Comparison of ENCODE assay signal across 21 mouse cellular contexts in genomic region chr7:29265636-29266035, GRCm38 (mm10). TPM values are rescaled to one million over a fixed set of nuclear protein-coding genes. Genes with fewer than 3 reads are reported as not detected.
A peak's percentile ranks its signal among the peaks of the same experiment; 100 is the strongest.
DNase-seq lines count a peak whose midpoint lies in the region; ATAC-seq and TF ChIP-seq lines count a peak whose summit lies in the region.
"Had no signal": no experiment of that assay in that cellular context is flagged by ENCODE, and none has a peak within 500 bp of the region (broad histone marks: within the 10 kb centered on the region; RNA-seq: fewer than 3 reads in every experiment).

No protein-coding gene starts in this region.

- no peaks in the 10 kb centered on the region for H3K27me3 ChIP-seq in kidney, adult 2 months (replicated peaks; ENCODE audit: control insufficient read depth, insufficient read depth, low read length)
- H3K27me3 ChIP-seq in kidney, postnatal 0 days (ENCODE audit: insufficient read depth, low read length) = no peaks in the 10 kb centered on the region
- H3K27me3 ChIP-seq in small intestine, adult 2 months (ENCODE audit: control insufficient read depth, insufficient read depth, low read length) = no peaks in the 10 kb centered on the region
- H3K27me3 ChIP-seq: embryonic facial prominence, embryonic 12.5 days; forebrain, embryonic 15.5 days; heart, embryonic 15.5 days; hindbrain, embryonic 13.5 days had no signal

- TF ChIP-seq POLR2A in kidney, adult 2 months (IDR thresholded peaks at IDR 0.05; ENCODE audit: low read depth, low read length) = no peak
- TF ChIP-seq POLR2A in small intestine, adult 2 months (IDR thresholded peaks at IDR 0.05; ENCODE audit: low read depth, low read length) = no peak

- 47% methylated on average over 7 of the region's 7 CpGs for WGBS in kidney, adult 2 months
- 44% methylated on average over 7 of the region's 7 CpGs for WGBS in kidney, postnatal 0 days
- WGBS in small intestine, adult 2 months = 62% methylated on average over 7 of the region's 7 CpGs

- TF ChIP-seq CTCF in kidney, adult 2 months (conservative IDR thresholded peaks at IDR 0.05; ENCODE audit: insufficient read depth, insufficient read length, low read depth, low read length) = no peak
- no peak for TF ChIP-seq CTCF in kidney, postnatal 0 days (IDR thresholded peaks at IDR 0.05; ENCODE audit: low read depth)
- TF ChIP-seq CTCF in small intestine, adult 2 months (IDR thresholded peaks at IDR 0.05; ENCODE audit: extremely low read depth, insufficient read length, insufficient replicate concordance, low read depth, low read length) = no peak

- peak; percentile 40; the same call in 1 of the 2 replicates for ATAC-seq in kidney, postnatal 0 days (replicated peaks; ENCODE audit: low FRiP score, low read depth)
- ATAC-seq: CD4-positive, CD25-positive, alpha-beta regulatory T cell, adult 4 months; forebrain, embryonic 15.5 days had no signal

- H3K4me3 ChIP-seq in kidney, adult 2 months (ENCODE audit: insufficient read depth, low read depth, low read length) = no peak overlapping the region
- H3K4me3 ChIP-seq in kidney, postnatal 0 days (replicated peaks; ENCODE audit: low read depth, low read length) = no peak overlapping the region
- no peak overlapping the region for H3K4me3 ChIP-seq in small intestine, adult 2 months (ENCODE audit: low read depth, low read length)
- H3K4me3 ChIP-seq: embryonic facial prominence, embryonic 12.5 days; forebrain, embryonic 15.5 days; heart, embryonic 10.5 days; heart, embryonic 15.5 days; hindbrain, embryonic 13.5 days had no signal

- H3K36me3 ChIP-seq in kidney, adult 2 months (ENCODE audit: control insufficient read depth, insufficient read depth, low read length) = no peaks in the 10 kb centered on the region
- no peaks in the 10 kb centered on the region for H3K36me3 ChIP-seq in kidney, postnatal 0 days (ENCODE audit: insufficient read depth, low read length)
- peaks cover 23% of the 10 kb centered on the region for H3K36me3 ChIP-seq in small intestine, adult 2 months (ENCODE audit: control insufficient read depth, insufficient read depth, low read length)
- H3K36me3 ChIP-seq: embryonic facial prominence, embryonic 12.5 days; forebrain, embryonic 15.5 days; heart, embryonic 10.5 days; heart, embryonic 15.5 days; hindbrain, embryonic 13.5 days had no signal

- DNase-seq in kidney, adult 2 months = peak; percentile 33
- no peak for DNase-seq in kidney, adult 9 months
- DNase-seq in kidney, postnatal 0 days (ENCODE audit: low spot score) = peak; percentile 22
- no peak for DNase-seq in kidney, postnatal 4 days
- no peak for DNase-seq in ovary, postnatal 10 days (ENCODE audit: low spot score)
- DNase-seq: adrenal gland, postnatal 10 days; B cell, adult 2 months; cerebellum, adult 11 months; cerebellum, adult 8-10 months; cerebellum, postnatal 14 days; gastrocnemius, postnatal 36 days; heart, adult 11 months; heart, postnatal 14 days had no signal

- peak overlapping the region; percentile 72 for H3K27ac ChIP-seq in kidney, adult 2 months (ENCODE audit: insufficient read depth, low read depth, low read length)
- H3K27ac ChIP-seq in kidney, postnatal 0 days = peak overlapping the region; percentile 70
- H3K27ac ChIP-seq in small intestine, adult 2 months (ENCODE audit: insufficient read depth, low read depth, low read length) = peak overlapping the region; percentile 10
- H3K27ac ChIP-seq: embryonic facial prominence, embryonic 12.5 days; forebrain, embryonic 15.5 days; heart, embryonic 10.5 days; heart, embryonic 15.5 days; hindbrain, embryonic 13.5 days had no signal

- H3K4me2 ChIP-seq in kidney, postnatal 0 days (ENCODE audit: low read length) = no peak overlapping the region
- H3K4me2 ChIP-seq: embryonic facial prominence, embryonic 12.5 days; forebrain, embryonic 15.5 days; heart, embryonic 15.5 days; hindbrain, embryonic 13.5 days had no signal

- peaks cover 50% of the 10 kb centered on the region for H3K4me1 ChIP-seq in kidney, adult 2 months (ENCODE audit: control insufficient read depth, insufficient read depth, low read length)
- H3K4me1 ChIP-seq in kidney, postnatal 0 days (replicated peaks; ENCODE audit: insufficient read depth, low read length) = 0 out of 2 replicates have a peak, but pooled peaks cover 5% of the 10 kb centered on the region
- peaks cover 43% of the 10 kb centered on the region for H3K4me1 ChIP-seq in small intestine, adult 2 months (ENCODE audit: control insufficient read depth, insufficient read depth, insufficient read length, low read length)
- H3K4me1 ChIP-seq: forebrain, embryonic 15.5 days; hindbrain, embryonic 13.5 days had no signal

- H3K9me3 ChIP-seq in kidney, postnatal 0 days (replicated peaks; ENCODE audit: low read length) = no peaks in the 10 kb centered on the region
- H3K9me3 ChIP-seq: embryonic facial prominence, embryonic 12.5 days; forebrain, embryonic 15.5 days; G1E; heart, embryonic 10.5 days; heart, embryonic 15.5 days; hindbrain, embryonic 13.5 days had no signal

- 0 out of 2 replicates have a peak overlapping the region, but pooled peaks have one; percentile 15 for H3K9ac ChIP-seq in kidney, postnatal 0 days (ENCODE audit: low read depth, low read length)
- H3K9ac ChIP-seq: embryonic facial prominence, embryonic 12.5 days; forebrain, embryonic 15.5 days; heart, embryonic 15.5 days; hindbrain, embryonic 13.5 days had no signal

RNA-seq across cellular contexts. Expression of gene Spint2, which starts 16.1 kb away (rescaled TPM):
- polyA plus RNA-seq in kidney, adult 2 months (2012; rRNA removed) = 421 and 474 TPM in 2 replicates
- 460 and 496 TPM in 2 replicates for polyA plus RNA-seq in kidney, postnatal 0 days (2015; fragmentation: Nextera tagmentation; extraction: Ambion mirVana)
- 663 and 1,754 TPM in 2 replicates for polyA plus RNA-seq in small intestine, adult 2 months (2012; rRNA removed)

RNA-seq across cellular contexts. Expression of gene 2200002D01Rik, which starts 17.4 kb away (rescaled TPM):
- 4.6 and 7.2 TPM in 2 replicates for polyA plus RNA-seq in kidney, adult 2 months (2012; rRNA removed)
- 23.7 and 24.1 TPM in 2 replicates for polyA plus RNA-seq in kidney, postnatal 0 days (2015; fragmentation: Nextera tagmentation; extraction: Ambion mirVana)
- 287 and 852 TPM in 2 replicates for polyA plus RNA-seq in small intestine, adult 2 months (2012; rRNA removed)
- polyA plus RNA-seq: G1E had no signal

RNA-seq across cellular contexts. Expression of gene Ppp1r14a, which starts 23.5 kb away (rescaled TPM):
- 12.3 and 16.1 TPM in 2 replicates for polyA plus RNA-seq in kidney, adult 2 months (2012; rRNA removed)
- 21.6 and 25.0 TPM in 2 replicates for polyA plus RNA-seq in kidney, postnatal 0 days (2015; fragmentation: Nextera tagmentation; extraction: Ambion mirVana)
- polyA plus RNA-seq in small intestine, adult 2 months (2012; rRNA removed) = 34.1 and 57.4 TPM in 2 replicates
- polyA plus RNA-seq: CD4-positive, CD25-positive, alpha-beta regulatory T cell, adult 4 months had no signal

RNA-seq across cellular contexts. Expression of gene Yif1b, which starts 27.5 kb away (rescaled TPM):
- polyA plus RNA-seq in kidney, adult 2 months (2012; rRNA removed) = 179 and 207 TPM in 2 replicates
- 121 and 131 TPM in 2 replicates for polyA plus RNA-seq in kidney, postnatal 0 days (2015; fragmentation: Nextera tagmentation; extraction: Ambion mirVana)
- 41.8 and 49.8 TPM in 2 replicates for polyA plus RNA-seq in small intestine, adult 2 months (2012; rRNA removed)

RNA-seq across cellular contexts. Expression of gene Kcnk6, which starts 33.3 kb away (rescaled TPM):
- polyA plus RNA-seq in kidney, adult 2 months (2012; rRNA removed) = 4.4 and 5.6 TPM in 2 replicates
- 0.87 and 0.88 TPM in 2 replicates for polyA plus RNA-seq in kidney, postnatal 0 days (2015; fragmentation: Nextera tagmentation; extraction: Ambion mirVana)
- 23.4 and 42.4 TPM in 2 replicates for polyA plus RNA-seq in small intestine, adult 2 months (2012; rRNA removed)
- polyA plus RNA-seq: G1E had no signal

Comparison
In these comparisons a context has a peak if more than half of its experiments do, and no peak if none do; other contexts are left out.
1. DNase-seq: peak in kidney, adult 2 months (single experiment) and kidney, postnatal 0 days (single experiment); none in kidney, adult 9 months (single experiment), kidney, postnatal 4 days (0 of 2) and ovary, postnatal 10 days (single experiment).
2. H3K27ac ChIP-seq: peak in every context shown above with its lines; median percentile 72 in kidney, adult 2 months; 70 in kidney, postnatal 0 days; 10 in small intestine, adult 2 months.
3. RNA of gene 2200002D01Rik, which starts 17.4 kb away (polyA plus RNA-seq): 287 to 852 TPM in small intestine, adult 2 months; 23.7 to 24.1 TPM in kidney, postnatal 0 days and 4.6 to 7.2 TPM in kidney, adult 2 months; every median in the first group is over 10 times any median in the second.